Comparison of ENCODE assay signal across 14 mouse cellular contexts in the genomic region with DNA sequence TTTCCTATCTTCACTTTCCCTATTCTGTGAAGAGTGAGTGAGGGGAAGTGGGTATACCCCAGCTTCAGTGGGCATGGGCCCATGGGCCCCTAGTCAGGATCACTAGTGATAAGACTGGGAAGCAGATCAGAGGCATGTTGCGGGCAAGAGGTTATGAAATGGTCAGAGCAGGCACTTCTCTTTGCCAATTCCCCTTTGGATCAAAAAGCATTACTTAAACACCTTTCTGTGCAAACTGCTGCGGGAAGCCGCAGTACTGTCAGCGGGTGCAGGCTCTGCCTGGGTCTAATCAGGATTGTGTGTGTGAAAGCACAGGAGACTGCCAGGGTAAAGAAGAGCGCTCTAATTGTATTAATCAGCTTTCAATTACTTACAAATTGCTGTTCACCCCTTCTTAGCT.
DNase-seq lines count a peak whose midpoint lies in the region; ATAC-seq and TF ChIP-seq lines count a peak whose summit lies in the region.
"Had no signal": no experiment of that assay in that cellular context is flagged by ENCODE, and none has a peak within 500 bp of the region (broad histone marks: within the 10 kb centered on the region; RNA-seq: fewer than 3 reads in every experiment).

No protein-coding gene starts in this region.

- H3K27me3 ChIP-seq in cerebellum, adult 2 months (ENCODE audit: control insufficient read depth, insufficient read depth, low read length), result no peaks in the 10 kb centered on the region
- H3K27me3 ChIP-seq in forebrain, embryonic 12.5 days, result no peaks in the 10 kb centered on the region
- H3K27me3 ChIP-seq in hindbrain, postnatal 0 days (ENCODE audit: insufficient read depth, low read length), result no peaks in the 10 kb centered on the region

- in situ Hi-C loops in ES-E14 (cut with MboI; ENCODE audit: low sequenced_read_pairs in 2 of 2, unreplicated experiment in 2 of 2), result no loop called here

- peak; percentile 7; the same call in 1 of the 2 replicates for ATAC-seq in forebrain, embryonic 12.5 days (ENCODE audit: low FRiP score)
- no peak; the same call in 1 of the 2 replicates for ATAC-seq in hindbrain, postnatal 0 days
- ATAC-seq: activated CD4-positive, CD25-positive, alpha-beta regulatory T cell, adult 4 months; intestine, embryonic 16.5 days had no signal

- H3K4me2 ChIP-seq in forebrain, embryonic 12.5 days, result no peak overlapping the region
- no peak overlapping the region for H3K4me2 ChIP-seq in hindbrain, postnatal 0 days (ENCODE audit: low read depth, low read length)

- TF ChIP-seq CTCF in cerebellum, adult 2 months (IDR thresholded peaks at IDR 0.05; ENCODE audit: borderline replicate concordance, insufficient read depth, low read depth, low read length), result no peak
- TF ChIP-seq CTCF in hindbrain, postnatal 0 days (IDR thresholded peaks at IDR 0.05; ENCODE audit: low read depth), result no peak

- H3K27ac ChIP-seq in cerebellum, adult 2 months (ENCODE audit: insufficient read depth, low read length), result peak overlapping the region; percentile 92
- no peak overlapping the region for H3K27ac ChIP-seq in ES-E14 (ENCODE audit: insufficient read depth, low read depth, low read length, poor library complexity, severe bottlenecking)
- peak overlapping the region; percentile 60 for H3K27ac ChIP-seq in forebrain, embryonic 12.5 days
- peak overlapping the region; percentile 46; the same call in 1 of the 2 replicates for H3K27ac ChIP-seq in hindbrain, postnatal 0 days
- H3K27ac ChIP-seq: heart, adult 2 months had no signal

- DNase-seq in cerebellum, adult 2 months, result peak in 1 of 2 experiments; percentile 52
- no peak for DNase-seq in cerebellum, adult 18-20 months
- no peak for DNase-seq in ES-E14 (ENCODE audit: low read depth, low spot score)
- DNase-seq in hindbrain, postnatal 0 days (ENCODE audit: low spot score), result peak; percentile 20
- DNase-seq in left cerebral cortex, adult 11 months (ENCODE audit: low spot score), result no peak
- no peak for DNase-seq in heart, adult 9 months (ENCODE audit: low spot score in 2 of 2)
- no peak for DNase-seq in yolk sac, embryonic 10.5 days (ENCODE audit: low spot score)
- DNase-seq: adrenal gland, postnatal 36 days; heart, adult 2 months; kidney, postnatal 10 days had no signal

- H3K9me3 ChIP-seq in ES-E14 (ENCODE audit: control insufficient read depth, insufficient read depth, low read depth, low read length), result no peaks in the 10 kb centered on the region
- no peaks in the 10 kb centered on the region for H3K9me3 ChIP-seq in forebrain, embryonic 12.5 days
- no peaks in the 10 kb centered on the region for H3K9me3 ChIP-seq in hindbrain, postnatal 0 days (ENCODE audit: low read length)
- H3K9me3 ChIP-seq: megakaryocyte, embryonic 14.5 days had no signal

- no peak for TF ChIP-seq POLR2A in cerebellum, adult 2 months (IDR thresholded peaks at IDR 0.05; ENCODE audit: borderline replicate concordance, insufficient read depth, low read length)

- H3K4me3 ChIP-seq in cerebellum, adult 2 months (replicated peaks; ENCODE audit: insufficient read depth, low read depth, low read length), result no peak overlapping the region
- H3K4me3 ChIP-seq in ES-E14 (ENCODE audit: insufficient read depth in 1 of 2, low read depth in 1 of 2, low read length in 2 of 2, poor library complexity in 1 of 2, severe bottlenecking in 1 of 2), result no peak overlapping the region
- no peak overlapping the region for H3K4me3 ChIP-seq in forebrain, embryonic 12.5 days (replicated peaks)
- no peak overlapping the region for H3K4me3 ChIP-seq in hindbrain, postnatal 0 days (ENCODE audit: low read length)
- H3K4me3 ChIP-seq: heart, adult 2 months; megakaryocyte, embryonic 14.5 days had no signal

- H3K4me1 ChIP-seq in cerebellum, adult 2 months (ENCODE audit: control insufficient read depth, insufficient read depth, low read length), result peaks cover 60% of the 10 kb centered on the region
- H3K4me1 ChIP-seq in ES-E14 (ENCODE audit: control insufficient read depth in 2 of 2, insufficient read depth in 2 of 2, low read length in 2 of 2, poor library complexity in 1 of 2), result no peaks in the 10 kb centered on the region; a peak in 1 of 4 replicates
- H3K4me1 ChIP-seq in forebrain, embryonic 12.5 days, result peaks cover 27% of the 10 kb centered on the region
- peaks cover 11% of the 10 kb centered on the region for H3K4me1 ChIP-seq in hindbrain, postnatal 0 days (ENCODE audit: insufficient read depth, low read length)

- H3K36me3 ChIP-seq in ES-E14 (ENCODE audit: control insufficient read depth, insufficient read depth, low read length, poor library complexity, severe bottlenecking), result no peaks in the 10 kb centered on the region
- H3K36me3 ChIP-seq in forebrain, embryonic 12.5 days (replicated peaks), result no peaks in the 10 kb centered on the region
- no peaks in the 10 kb centered on the region for H3K36me3 ChIP-seq in hindbrain, postnatal 0 days (ENCODE audit: insufficient read depth, low read length)

- 18% methylated on average over 5 of the region's 5 CpGs for WGBS in cerebellum, adult 2 months
- 43% methylated on average over 5 of the region's 5 CpGs for WGBS in forebrain, embryonic 12.5 days
- WGBS in hindbrain, postnatal 0 days, result 57% methylated on average over 5 of the region's 5 CpGs

- H3K9ac ChIP-seq in ES-E14 (ENCODE audit: insufficient read depth, low read depth, low read length, poor library complexity, severe bottlenecking), result 0 out of 2 replicates have a peak overlapping the region, but pooled peaks have one; percentile 10
- no peak overlapping the region for H3K9ac ChIP-seq in forebrain, embryonic 12.5 days
- H3K9ac ChIP-seq in hindbrain, postnatal 0 days (replicated peaks; ENCODE audit: low read length), result no peak overlapping the region

TF ChIP-seq in ES-E14, 5 proteins besides CTCF, POLR2A, EP300 and RAD21:
- TF ChIP-seq ZNF384 (IDR thresholded peaks at IDR 0.05; ENCODE audit: low read depth, low read length) (no peak), MAFK (IDR thresholded peaks at IDR 0.05; ENCODE audit: insufficient read depth, low read depth, low read length) (no peak), HCFC1 (IDR thresholded peaks at IDR 0.05; ENCODE audit: borderline replicate concordance, insufficient read depth, low read length) (no peak), CHD2 (IDR thresholded peaks at IDR 0.05; ENCODE audit: low read depth, low read length) (no peak), ZC3H11A (IDR thresholded peaks at IDR 0.05; ENCODE audit: borderline replicate concordance, low read depth, low read length) (no peak)
TF ChIP-seq in ES-E14: peak in this region for 0.
